Mouse (Mus musculus) limb, embryonic 14.5 days (tissue): ENCODE results near the gene Rpl24. TPM values are rescaled to one million over a fixed set of nuclear protein-coding genes. Genes with fewer than 3 reads are reported as not detected.

Source experiments
- ATAC-seq: fragments of 200-750 bp; cut with Nextera tagmentation; 2 replicates; pipeline ENCODE4 v1.8.0; 2017; ENCODE audit warnings: low read depth, moderate number of reproducible peaks, moderate TSS enrichment; ENCODE audit not compliant: low FRiP score
- DNase-seq: peaks from one replicate; pipeline ENCODE4 v3.0.0-alpha.2; 2015; ENCODE audit warnings: low spot score
- H3K27ac ChIP-seq: fragments of 300-500 bp; sonication (generic); replicated peaks from 2 replicates; pipeline ENCODE4 v1.5.1; 2014; ENCODE audit warnings: low read depth, mild to moderate bottlenecking, low read length, moderate library complexity, mixed read lengths
- H3K27me3 ChIP-seq: fragments of 300-500 bp; sonication (generic); 2 replicates; pipeline ENCODE4 v1.6.1; 2014; ENCODE audit warnings: low read length, mixed read lengths; ENCODE audit not compliant: control insufficient read depth, insufficient read depth
- H3K36me3 ChIP-seq: fragments of 300-500 bp; sonication (generic); 2 replicates; pipeline ENCODE4 v1.6.1; 2014; ENCODE audit warnings: mild to moderate bottlenecking, low read length, moderate library complexity, mixed read lengths; ENCODE audit not compliant: control insufficient read depth, insufficient read depth
- H3K4me1 ChIP-seq: fragments of 300-500 bp; sonication (generic); 2 replicates; pipeline ENCODE4 v1.6.1; 2014; ENCODE audit warnings: antibody characterized with exemption, low read length, mixed read lengths; ENCODE audit not compliant: control insufficient read depth, insufficient read depth
- H3K4me2 ChIP-seq: fragments of 300-500 bp; sonication (generic); replicated peaks from 2 replicates; pipeline ENCODE4 v1.6.1; 2014; ENCODE audit warnings: low read depth, mild to moderate bottlenecking, low read length, moderate library complexity; ENCODE audit not compliant: severe bottlenecking
- H3K4me3 ChIP-seq: fragments of 300-500 bp; sonication (generic); replicated peaks from 2 replicates; pipeline ENCODE4 v1.5.1; 2014; ENCODE audit warnings: low read length
- H3K9ac ChIP-seq: fragments of 300-500 bp; sonication (generic); 2 replicates; pipeline ENCODE4 v1.6.1; 2014; ENCODE audit warnings: mild to moderate bottlenecking, low read depth, low read length, moderate library complexity; ENCODE audit not compliant: severe bottlenecking
- H3K9me3 ChIP-seq: fragments of 300-500 bp; sonication (generic); 2 replicates; pipeline ENCODE4 v1.6.1; 2016; ENCODE audit warnings: low read length; ENCODE audit not compliant: control insufficient read depth
- POLR2A ChIP-seq: fragments of 200-500 bp; IDR thresholded peaks from 2 replicates; pipeline ENCODE4 v1.8.0; 2012; ENCODE audit warnings: inconsistent platforms, mild to moderate bottlenecking, moderate library complexity, borderline replicate concordance; ENCODE audit not compliant: insufficient read depth, insufficient read length; ENCODE audit errors: extremely low read depth
- WGBS: fragments of 180-500 bp; shearing (Covaris S2); extraction: QIAGEN DNeasy Blood & Tissue Kit; methylation state at CpG from one replicate; pipeline ENCODE4 v1.1.7; 2014; 5-methylcytosine and 5-hydroxymethylcytosine counted together
- polyA plus RNA-seq, 2 experiments: library from polyadenylated mRNA; depleted of rRNA in 1 of 2; stranded (reverse) in 1 of 2; unstranded in 1 of 2; fragments of >200 nt; fragmentation: Nextera tagmentation in 1 of 2; extraction: Ambion mirVana in 1 of 2; gene quantifications; 2 replicates each; pipeline versions ENCODE4 v1.2.1 to v1.2.3; 2012 to 2014

Gene Rpl24
- polyA plus RNA-seq, 2 experiments, result 816 to 876 TPM

DNA sequence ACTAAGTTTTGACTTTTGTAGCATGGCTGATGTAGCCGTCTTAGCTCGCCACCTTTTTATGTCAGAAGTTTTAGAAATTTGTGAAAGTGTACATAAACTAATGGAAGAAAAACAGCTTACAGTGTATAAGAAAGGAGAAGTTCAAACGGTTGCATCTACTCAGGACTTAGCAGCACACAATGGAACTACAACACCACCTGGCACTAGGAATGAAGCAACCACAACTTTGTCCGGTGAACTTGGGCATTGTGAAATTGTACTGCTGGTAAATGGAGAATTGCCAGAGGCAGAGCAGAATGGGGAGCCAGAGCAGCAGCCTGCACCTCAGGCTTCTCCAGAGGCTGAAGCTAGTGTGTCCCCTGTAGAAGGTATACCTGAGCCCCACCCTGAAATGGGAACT, 24.2 kb downstream of the Rpl24 start:
- no peak for TF ChIP-seq POLR2A
- H3K9me3 ChIP-seq, result no peaks in the 10 kb centered on the region
- WGBS, result 90% methylated on average over 4 of the region's 4 CpGs
- peaks cover 52% of the 10 kb centered on the region for H3K36me3 ChIP-seq
- DNase-seq, result no peak
- H3K9ac ChIP-seq, result no peak overlapping the region
- no peak overlapping the region for H3K4me3 ChIP-seq
- no peak overlapping the region for H3K4me2 ChIP-seq
- no peaks in the 10 kb centered on the region for H3K4me1 ChIP-seq
- H3K27ac ChIP-seq, result no peak overlapping the region
- H3K27me3 ChIP-seq, result no peaks in the 10 kb centered on the region
- no peak for ATAC-seq

DNA sequence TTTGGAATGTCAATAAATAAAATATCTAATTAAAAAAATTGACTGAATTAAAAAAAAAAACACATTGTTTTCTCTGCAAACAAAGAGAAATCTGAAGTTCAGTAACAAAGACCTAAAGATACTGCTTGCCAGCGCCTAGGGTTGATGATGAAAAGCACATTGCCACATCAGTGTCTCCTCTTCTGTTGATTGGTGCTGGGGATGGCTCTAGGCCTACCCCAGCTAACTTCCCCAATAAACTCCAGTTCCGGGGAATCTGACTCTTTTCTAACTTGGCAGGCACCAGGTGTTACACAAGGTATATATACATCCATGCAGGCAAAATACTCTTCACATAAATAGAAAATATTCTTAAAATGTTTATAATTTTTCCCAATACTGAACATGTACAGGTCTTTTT, 28.2 kb downstream of the Rpl24 start:
- Histone ChIP-seq H3K27me3 (no peaks in the 10 kb centered on the region), H3K36me3 (peaks cover 54% of the 10 kb centered on the region), H3K4me1 (no peaks in the 10 kb centered on the region), H3K27ac (no peak overlapping the region), H3K4me2 (no peak overlapping the region), H3K9me3 (no peaks in the 10 kb centered on the region), H3K9ac (no peak overlapping the region), H3K4me3 (no peak overlapping the region)
- WGBS, result 89% methylated on average over 2 of the region's 2 CpGs
- TF ChIP-seq POLR2A, result no peak
- DNase-seq (no peak), ATAC-seq (no peak)

DNA sequence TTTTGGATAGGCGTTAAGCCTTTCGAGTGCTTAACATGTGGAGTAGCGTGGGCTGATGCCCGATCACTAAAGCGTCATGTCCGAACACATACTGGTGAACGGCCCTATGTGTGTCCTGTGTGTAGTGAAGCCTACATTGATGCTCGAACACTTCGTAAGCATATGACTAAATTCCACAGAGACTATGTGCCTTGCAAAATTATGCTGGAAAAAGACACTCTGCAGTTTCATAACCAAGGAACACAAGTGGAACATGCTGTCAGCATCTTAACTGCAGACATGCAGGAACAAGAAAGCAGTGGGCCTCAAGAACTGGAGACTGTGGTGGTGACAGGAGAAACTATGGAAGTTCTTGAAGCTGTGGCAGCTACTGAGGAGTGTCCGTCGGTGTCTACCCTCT, 40.7 kb downstream of the Rpl24 start:
- H3K4me2 ChIP-seq, result no peak overlapping the region
- ATAC-seq (no peak), DNase-seq (no peak)
- 95% methylated on average over 11 of the region's 11 CpGs for WGBS
- H3K4me1 ChIP-seq, result no peaks in the 10 kb centered on the region
- no peak overlapping the region for H3K4me3 ChIP-seq
- H3K27me3 ChIP-seq, result no peaks in the 10 kb centered on the region
- no peak overlapping the region for H3K9ac ChIP-seq
- no peaks in the 10 kb centered on the region for H3K9me3 ChIP-seq
- peaks cover 48% of the 10 kb centered on the region for H3K36me3 ChIP-seq
- no peak for TF ChIP-seq POLR2A
- no peak overlapping the region for H3K27ac ChIP-seq

DNA sequence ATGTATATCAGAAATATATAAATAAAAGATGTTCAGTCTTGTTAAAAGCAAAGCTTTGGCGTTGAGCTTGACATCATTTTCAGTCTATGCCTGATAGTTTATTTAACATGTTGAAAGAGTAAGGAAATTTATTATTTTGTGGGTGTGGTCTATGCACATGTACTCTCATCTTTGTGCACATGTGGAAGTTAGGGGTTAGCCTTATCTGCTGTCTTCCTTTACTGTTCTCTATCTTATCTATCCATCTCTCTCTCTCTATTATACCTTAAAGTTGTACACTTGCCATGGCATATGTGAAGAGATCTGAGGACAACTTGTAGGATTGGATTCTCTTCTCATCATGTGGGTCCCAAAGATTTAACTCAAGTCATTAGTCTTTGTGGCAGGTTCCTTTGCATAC, 42.8 kb downstream of the Rpl24 start:
- no peak for DNase-seq
- ATAC-seq, result no peak
- Histone ChIP-seq H3K9me3 (no peaks in the 10 kb centered on the region), H3K4me3 (no peak overlapping the region), H3K36me3 (peaks cover 37% of the 10 kb centered on the region), H3K4me1 (no peaks in the 10 kb centered on the region), H3K9ac (no peak overlapping the region), H3K27ac (no peak overlapping the region), H3K27me3 (no peaks in the 10 kb centered on the region), H3K4me2 (no peak overlapping the region)
- TF ChIP-seq POLR2A, result no peak
- 92% methylated on average over 1 of the region's 1 CpGs for WGBS

DNA sequence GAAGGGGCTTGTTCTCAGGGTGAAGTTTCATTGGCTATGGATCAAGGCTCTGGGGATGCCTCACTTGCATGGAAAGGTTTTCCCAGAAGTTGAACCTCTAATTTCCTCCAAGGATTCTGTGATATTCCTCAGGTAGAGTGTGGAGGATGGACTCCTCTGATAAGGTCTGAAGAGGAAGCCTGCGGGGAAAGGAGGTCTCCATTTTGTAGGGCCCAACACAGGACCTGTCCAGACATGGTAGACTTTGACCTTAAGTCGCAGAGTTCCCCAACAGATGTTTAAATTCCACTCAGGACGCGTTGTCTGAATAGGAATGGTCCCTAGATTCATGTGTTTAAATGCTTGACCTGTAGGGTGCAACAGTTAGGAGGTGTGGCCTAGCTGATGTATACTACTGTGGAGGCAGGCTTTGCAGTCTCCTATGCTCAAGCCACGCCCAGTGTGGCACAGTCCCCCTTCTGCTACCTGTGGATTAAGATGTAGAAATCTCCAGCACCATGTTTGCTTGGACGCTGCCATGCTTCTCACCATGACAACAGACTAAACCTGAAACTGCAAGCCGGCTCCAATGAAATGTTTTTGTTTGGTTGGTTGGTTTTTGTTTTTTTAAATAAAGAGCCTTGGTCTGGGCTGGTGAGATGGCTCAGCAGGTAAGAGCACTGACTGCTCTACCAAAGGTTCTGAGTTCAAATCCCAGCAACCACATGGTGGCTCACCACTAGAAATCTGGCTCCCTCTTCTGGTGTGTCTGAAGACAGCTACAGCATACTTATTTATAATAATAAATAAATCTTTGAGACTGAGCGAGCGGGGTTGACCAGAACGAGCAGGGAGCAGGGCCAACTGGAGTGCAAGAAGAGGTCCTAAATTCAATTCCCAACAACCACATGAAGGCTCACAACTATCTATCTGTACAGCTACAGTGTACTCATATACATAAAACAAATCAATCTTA, 47.0 kb downstream of the Rpl24 start:
- Histone ChIP-seq H3K4me3 (no peak overlapping the region), H3K4me1 (no peaks in the 10 kb centered on the region), H3K36me3 (peaks cover 24% of the 10 kb centered on the region), H3K27ac (no peak overlapping the region), H3K4me2 (no peak overlapping the region), H3K9me3 (no peaks in the 10 kb centered on the region), H3K9ac (no peak overlapping the region), H3K27me3 (no peaks in the 10 kb centered on the region)
- 87% methylated on average over 10 of the region's 10 CpGs for WGBS
- no peak for TF ChIP-seq POLR2A
- DNase-seq, result no peak
- no peak for ATAC-seq

DNA sequence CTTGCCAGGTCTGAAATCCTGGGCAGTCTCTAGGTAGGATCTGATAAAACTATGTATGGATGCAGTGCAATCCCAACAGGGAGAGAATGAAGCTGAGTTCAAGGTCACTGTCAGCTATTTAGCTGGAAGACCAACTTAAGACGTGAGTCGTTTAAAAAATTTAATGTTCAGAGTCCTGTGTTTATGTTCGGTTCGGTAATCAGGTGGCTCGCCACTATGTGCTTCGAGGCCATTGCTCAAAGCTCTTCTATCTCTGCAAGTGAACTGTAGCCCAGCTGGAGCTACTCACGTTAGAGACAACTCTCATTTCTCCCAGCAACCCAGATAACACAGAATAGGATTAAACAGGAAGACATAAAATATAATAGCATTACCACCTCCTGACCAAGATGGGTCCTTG, 48.0 kb downstream of the Rpl24 start:
- H3K4me1 ChIP-seq, result no peaks in the 10 kb centered on the region
- no peaks in the 10 kb centered on the region for H3K27me3 ChIP-seq
- no peak overlapping the region for H3K4me3 ChIP-seq
- H3K4me2 ChIP-seq, result no peak overlapping the region
- DNase-seq (no peak), ATAC-seq (no peak)
- H3K27ac ChIP-seq, result no peak overlapping the region
- H3K9ac ChIP-seq, result no peak overlapping the region
- H3K36me3 ChIP-seq, result peaks cover 34% of the 10 kb centered on the region
- WGBS, result 78% methylated on average over 7 of the region's 7 CpGs
- TF ChIP-seq POLR2A, result no peak
- H3K9me3 ChIP-seq, result no peaks in the 10 kb centered on the region
